Comparison of ENCODE assay signal across 8 mouse cellular contexts in the genomic region with DNA sequence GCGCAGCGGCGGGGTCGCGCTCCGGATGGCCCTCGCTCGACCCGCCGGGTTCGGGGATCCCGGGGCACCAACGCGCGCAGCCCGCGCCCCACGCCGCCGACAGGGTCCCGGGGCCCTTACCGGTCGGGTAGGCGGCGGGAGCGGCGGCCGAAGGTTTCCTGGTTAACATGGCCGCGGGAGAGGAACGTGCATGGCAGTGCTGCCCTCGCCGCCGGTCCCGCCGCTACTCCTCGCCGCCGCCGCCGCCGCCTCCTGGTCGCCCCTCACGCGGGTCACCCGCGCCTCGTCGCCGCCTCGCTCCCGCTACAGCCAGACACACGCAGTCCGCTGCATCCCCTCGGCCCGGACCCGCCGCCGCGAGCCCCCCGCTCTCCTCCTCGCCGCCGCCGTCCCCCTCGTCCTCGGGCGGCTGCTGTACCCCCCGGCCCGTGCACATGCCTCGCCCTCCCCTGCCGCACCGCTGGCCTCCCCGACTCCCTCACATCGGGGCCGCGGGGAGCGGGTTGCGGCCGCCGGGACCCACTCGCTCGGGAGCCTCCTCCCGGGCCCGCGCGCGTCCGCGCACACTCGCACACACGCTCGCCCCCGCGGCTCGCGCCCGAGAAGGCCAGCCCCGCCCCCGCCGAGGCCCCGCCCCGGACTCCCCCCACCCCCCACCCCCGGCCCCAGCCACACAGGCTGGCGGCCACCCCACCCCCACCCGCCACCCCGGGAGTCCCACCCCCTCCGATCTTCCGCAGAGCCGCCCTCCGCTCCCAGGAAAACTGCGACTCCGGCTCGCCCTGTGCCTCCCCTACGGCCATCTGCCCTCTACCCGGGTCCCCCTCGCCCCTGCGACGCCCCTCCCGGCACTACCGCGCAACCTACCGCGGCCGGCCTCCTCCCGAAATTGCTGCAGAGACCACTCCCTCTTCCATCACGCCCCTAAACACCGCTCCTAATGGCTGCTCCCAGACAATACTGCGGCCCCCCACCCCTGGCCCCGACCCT. TPM values are rescaled to one million over a fixed set of nuclear protein-coding genes. Genes with fewer than 3 reads are reported as not detected.
DNase-seq lines count a peak whose midpoint lies in the region; ATAC-seq and TF ChIP-seq lines count a peak whose summit lies in the region.

No protein-coding gene starts in this region.

- peaks cover 4 to 8% of the 10 kb centered on the region in 2 experiments; a peak in 3 of 4 replicates for H3K36me3 ChIP-seq in MEL (ENCODE audit: control insufficient read depth in 1 of 2, insufficient read depth in 2 of 2, low read length in 2 of 2)
- peaks cover 20% of the 10 kb centered on the region for H3K36me3 ChIP-seq in hindbrain, embryonic 10.5 days

- peaks cover 32% of the 10 kb centered on the region for H3K79me2 ChIP-seq in MEL (ENCODE audit: control insufficient read depth, insufficient read depth, low read length, poor library complexity)

- peak; percentile 78 for DNase-seq in MEL (ENCODE audit: low read depth, low spot score)
- peak; percentile 49 to 78 for DNase-seq in cerebellum, adult 18-20 months
- peak; percentile 92 for DNase-seq in hindbrain, embryonic 10.5 days (ENCODE audit: low spot score)
- DNase-seq in layer of hippocampus, postnatal 14 days (ENCODE audit: low spot score in 2 of 2) = peak; percentile 78 to 84
- DNase-seq in lung, postnatal 10 days = peak; percentile 89
- DNase-seq in ovary, postnatal 14 days (ENCODE audit: low spot score) = peak; percentile 80
- peak; percentile 79 to 91 for DNase-seq in thymus, postnatal 10 days (ENCODE audit: low spot score in 2 of 2)

- ATAC-seq in frontal cortex, adult (ENCODE audit: low TSS enrichment) = peak; percentile 59

- under 1% methylated on average over 126 of the region's 130 CpGs for WGBS in hindbrain, embryonic 10.5 days

- TF ChIP-seq RAD21 in MEL (IDR thresholded peaks at IDR 0.05; ENCODE audit: low read depth, low read length) = no peak

- no peaks in the 10 kb centered on the region for H3K9me3 ChIP-seq in MEL (replicated peaks; ENCODE audit: insufficient read depth, low read length)
- 0 out of 2 replicates have a peak, but pooled peaks cover 5% of the 10 kb centered on the region for H3K9me3 ChIP-seq in hindbrain, embryonic 10.5 days

- peaks cover 0 to 17% of the 10 kb centered on the region in 2 experiments; a peak in 2 of 4 replicates for H3K4me1 ChIP-seq in MEL (ENCODE audit: control insufficient read depth in 1 of 2, insufficient read depth in 2 of 2, low read length in 2 of 2)
- H3K4me1 ChIP-seq in hindbrain, embryonic 10.5 days (replicated peaks) = peaks cover 53% of the 10 kb centered on the region

- H3K27me3 ChIP-seq in MEL (ENCODE audit: control insufficient read depth in 1 of 2, insufficient read depth in 2 of 2, low read length in 2 of 2) = no peaks in the 10 kb centered on the region
- H3K27me3 ChIP-seq in hindbrain, embryonic 10.5 days (ENCODE audit: insufficient read depth, poor library complexity, severe bottlenecking) = no peaks in the 10 kb centered on the region

- peak overlapping the region; percentile 84 to 95 for H3K4me3 ChIP-seq in MEL (ENCODE audit: control insufficient read depth in 1 of 2, insufficient read depth in 1 of 2, low read depth in 2 of 2, low read length in 2 of 2)
- H3K4me3 ChIP-seq in hindbrain, embryonic 10.5 days = peak overlapping the region; percentile 99

- TF ChIP-seq CTCF in MEL (IDR thresholded peaks at IDR 0.05 in 2 of 3, conservative IDR thresholded peaks at IDR 0.05 in 1 of 3; ENCODE audit: control insufficient read depth in 1 of 3, insufficient read depth in 1 of 3, low read depth in 2 of 3, low read length in 3 of 3, poor library complexity in 1 of 3, severe bottlenecking in 1 of 3) = no peak

- no peak overlapping the region for H3K27ac ChIP-seq in MEL (ENCODE audit: control insufficient read depth, low read depth, low read length)
- H3K27ac ChIP-seq in hindbrain, embryonic 10.5 days = peak overlapping the region; percentile 99

- TF ChIP-seq EP300 in MEL (IDR thresholded peaks at IDR 0.05; ENCODE audit: low read depth in 1 of 2, low read length in 2 of 2) = no peak

- TF ChIP-seq POLR2A in MEL (IDR thresholded peaks at IDR 0.05; ENCODE audit: control insufficient read depth in 1 of 2, insufficient read depth in 1 of 2, low read depth in 1 of 2, low read length in 2 of 2, poor library complexity in 1 of 2) = peak; percentile 62 to 92; a peak in 3 of 4 replicates

- peak overlapping the region; percentile 97 for H3K9ac ChIP-seq in MEL (ENCODE audit: control insufficient read depth, low read depth, low read length, poor library complexity, severe bottlenecking)

TF ChIP-seq in MEL, 35 proteins besides CTCF, POLR2A, EP300 and RAD21:
- TF ChIP-seq MAZ (IDR thresholded peaks at IDR 0.05; ENCODE audit: low read depth, low read length) (0 out of 2 replicates have a peak, but pooled peaks have one; percentile 38), KAT2A (conservative IDR thresholded peaks at IDR 0.05; ENCODE audit: low read depth, low read length) (no peak), USF2 (IDR thresholded peaks at IDR 0.05; ENCODE audit: borderline replicate concordance in 1 of 2, insufficient read depth in 1 of 2, low read depth in 1 of 2, low read length in 2 of 2) (no peak), MAX (IDR thresholded peaks at IDR 0.05; ENCODE audit: low read length) (no peak), CHD1 (IDR thresholded peaks at IDR 0.05; ENCODE audit: low read depth, low read length) (no peak), E2F4 (IDR thresholded peaks at IDR 0.05; ENCODE audit: borderline replicate concordance, low read depth, low read length) (no peak), SMC3 (IDR thresholded peaks at IDR 0.05; ENCODE audit: low read depth, low read length) (no peak), UBTF (IDR thresholded peaks at IDR 0.05; ENCODE audit: borderline replicate concordance, insufficient read depth, low read depth, low read length) (no peak), TAL1 (IDR thresholded peaks at IDR 0.05; ENCODE audit: low read length) (no peak), NELFE (IDR thresholded peaks at IDR 0.05; ENCODE audit: low read depth, low read length) (peak; percentile 64), ZC3H11A (IDR thresholded peaks at IDR 0.05; ENCODE audit: low read depth, low read length) (no peak), USF1 (IDR thresholded peaks at IDR 0.05; ENCODE audit: low read depth, low read length) (no peak), MYC (IDR thresholded peaks at IDR 0.05; ENCODE audit: low read depth, low read length) (no peak), ZKSCAN1 (IDR thresholded peaks at IDR 0.05; ENCODE audit: low read depth, low read length) (no peak), ZMIZ1 (IDR thresholded peaks at IDR 0.05; ENCODE audit: low read depth, low read length) (peak; percentile 68; the same call in 1 of the 2 replicates), CHD2 (IDR thresholded peaks at IDR 0.05; ENCODE audit: low read length) (no peak), POLR2AphosphoS2 (IDR thresholded peaks at IDR 0.05; ENCODE audit: low read length) (no peak), JUND (IDR thresholded peaks at IDR 0.05; ENCODE audit: low read depth, low read length) (no peak), NRF1 (IDR thresholded peaks at IDR 0.05; ENCODE audit: insufficient read depth, low read depth, low read length, poor library complexity, severe bottlenecking) (no peak), GATA1 (IDR thresholded peaks at IDR 0.05; ENCODE audit: low read depth, low read length) (no peak), HCFC1 (IDR thresholded peaks at IDR 0.05; ENCODE audit: low read depth, low read length) (no peak), GABPA (IDR thresholded peaks at IDR 0.05; ENCODE audit: low read depth, low read length) (no peak), MXI1 (IDR thresholded peaks at IDR 0.05; ENCODE audit: low read depth, low read length) (0 out of 2 replicates have a peak, but pooled peaks have one; percentile 39), RCOR1 (IDR thresholded peaks at IDR 0.05; ENCODE audit: low read depth, low read length) (no peak)

RNA-seq across cellular contexts. Expression of gene Dyrk2, which starts 1.1 kb away (rescaled TPM):
- total RNA-seq in MEL (2012; rRNA removed) = 7.1 and 9.2 TPM in 2 replicates
- 1 to 10 TPM in 1 of 2 experiments, not detected in 1; 9.5 TPM for polyA plus RNA-seq in MEL (2012; ENCODE audit: insufficient read depth in 1 of 2, insufficient read length in 2 of 2, low read depth in 1 of 2, low replicate concordance in 2 of 2, missing spikeins in 1 of 2)
- 6.4 and 7.7 TPM in 2 replicates for polyA plus RNA-seq in hindbrain, embryonic 10.5 days (2016; fragmentation: Nextera tagmentation; extraction: Ambion mirVana)
- total RNA-seq in layer of hippocampus, postnatal 14 days (2021) = 10 to 100 TPM; 65.0 TPM
